Mouse (Mus musculus): ENCODE measurements around the gene Necab3.

DNA sequence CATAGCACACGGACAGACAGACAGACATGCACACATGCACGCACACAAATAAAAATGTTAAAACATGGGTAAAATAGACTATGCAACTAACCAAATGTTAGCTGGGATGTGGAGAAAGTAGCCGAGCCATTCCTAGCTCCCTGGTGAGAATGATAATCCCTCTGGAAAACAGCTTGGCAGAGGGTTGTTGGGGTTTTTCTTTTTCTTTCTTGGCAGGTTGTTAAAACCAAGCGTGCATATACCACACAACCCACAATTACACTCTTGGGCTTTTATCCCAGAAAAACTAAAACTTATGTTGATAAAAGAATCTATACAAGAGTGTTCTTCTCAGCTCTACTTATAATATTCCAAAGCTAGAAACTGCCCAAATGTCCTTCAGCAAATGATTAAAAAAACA is 30.4 kb upstream of the Necab3 start:
- TF ChIP-seq CTCF (IDR thresholded peaks at IDR 0.05; ENCODE audit: insufficient read depth, low read length) (no peak), POLR2A (IDR thresholded peaks at IDR 0.05; ENCODE audit: borderline replicate concordance, extremely low read depth, low read depth, low read length) (no peak)

Data from lung, adult 2 months (tissue).